Mouse (Mus musculus) embryonic fibroblast, embryonic 13.5 days (primary cell): ENCODE data around the gene Kcna3.

Experiments used
- CTCF ChIP-seq: IDR thresholded peaks from 2 replicates; pipeline ENCODE4 v1.5.1; 2011; ENCODE audit warnings: mild to moderate bottlenecking, control low read depth, low read length, moderate library complexity, borderline replicate concordance; ENCODE audit not compliant: insufficient read depth
- POLR2A ChIP-seq: IDR thresholded peaks from 2 replicates; pipeline ENCODE4 v1.6.1; 2011; ENCODE audit warnings: low read depth, mild to moderate bottlenecking, control low read depth, low read length, moderate library complexity

GRCm38 (mm10) chr3:107034776-107035175, 1.2 kb upstream of the Kcna3 start:
- TF ChIP-seq CTCF (no peak), POLR2A (no peak)
